ENCODE assay signal across 10 mouse cellular contexts in the genomic region with DNA sequence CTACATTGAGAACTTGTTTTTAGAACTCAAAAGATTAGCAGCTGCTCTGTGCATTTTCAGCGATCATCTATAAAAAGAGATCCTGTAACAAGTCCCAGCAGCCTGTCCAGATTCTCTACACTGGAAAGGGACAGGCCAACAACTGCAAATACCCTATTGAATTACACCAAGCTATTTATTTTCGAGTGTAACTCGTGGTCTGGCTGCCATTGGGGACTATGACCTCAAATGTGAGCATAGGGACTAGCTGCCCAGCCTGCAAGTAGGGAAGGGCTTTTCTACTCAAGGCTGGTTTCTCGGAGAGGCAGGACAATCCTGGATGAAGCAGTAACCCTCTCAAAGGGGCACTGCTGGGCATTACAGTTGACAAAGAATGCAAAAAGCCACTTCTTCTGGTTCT.
"Had no signal": no experiment of that assay in that cellular context is flagged by ENCODE, and none has a peak within 500 bp of the region (broad histone marks: within the 10 kb centered on the region; RNA-seq: fewer than 3 reads in every experiment).

No protein-coding gene starts in this region.

- H3K4me1 ChIP-seq: limb, embryonic 12.5 days; midbrain, embryonic 13.5 days had no signal

- H3K27me3 ChIP-seq: limb, embryonic 12.5 days; midbrain, embryonic 13.5 days had no signal

- H3K9me3 ChIP-seq: limb, embryonic 12.5 days; midbrain, embryonic 13.5 days had no signal

- H3K9ac ChIP-seq: limb, embryonic 12.5 days; liver, embryonic 14.5 days; midbrain, embryonic 13.5 days had no signal

- H3K4me3 ChIP-seq: limb, embryonic 12.5 days; midbrain, embryonic 13.5 days had no signal

- ATAC-seq: midbrain, embryonic 13.5 days had no signal

- H3K27ac ChIP-seq: limb, embryonic 12.5 days; liver, embryonic 14.5 days; midbrain, embryonic 13.5 days; stomach, postnatal 0 days had no signal

- H3K4me2 ChIP-seq: limb, embryonic 12.5 days; midbrain, embryonic 13.5 days had no signal

- DNase-seq: kidney, adult 8-10 months; kidney, postnatal 25 days; lung, adult 18-20 months; lung, postnatal 36 days; thymus, adult 18-20 months; thymus, postnatal 14 days had no signal
